Mouse (Mus musculus): ENCODE measurements at regions not wholly inside any gene's neighbourhood (a gene's known extent, or its start where the extent isn't known, plus 50 kb on each side); places are given as distances from the start of the nearest gene placed in this dataset.
A peak's percentile ranks its signal among the peaks of the same experiment; 100 is the strongest.

DNA sequence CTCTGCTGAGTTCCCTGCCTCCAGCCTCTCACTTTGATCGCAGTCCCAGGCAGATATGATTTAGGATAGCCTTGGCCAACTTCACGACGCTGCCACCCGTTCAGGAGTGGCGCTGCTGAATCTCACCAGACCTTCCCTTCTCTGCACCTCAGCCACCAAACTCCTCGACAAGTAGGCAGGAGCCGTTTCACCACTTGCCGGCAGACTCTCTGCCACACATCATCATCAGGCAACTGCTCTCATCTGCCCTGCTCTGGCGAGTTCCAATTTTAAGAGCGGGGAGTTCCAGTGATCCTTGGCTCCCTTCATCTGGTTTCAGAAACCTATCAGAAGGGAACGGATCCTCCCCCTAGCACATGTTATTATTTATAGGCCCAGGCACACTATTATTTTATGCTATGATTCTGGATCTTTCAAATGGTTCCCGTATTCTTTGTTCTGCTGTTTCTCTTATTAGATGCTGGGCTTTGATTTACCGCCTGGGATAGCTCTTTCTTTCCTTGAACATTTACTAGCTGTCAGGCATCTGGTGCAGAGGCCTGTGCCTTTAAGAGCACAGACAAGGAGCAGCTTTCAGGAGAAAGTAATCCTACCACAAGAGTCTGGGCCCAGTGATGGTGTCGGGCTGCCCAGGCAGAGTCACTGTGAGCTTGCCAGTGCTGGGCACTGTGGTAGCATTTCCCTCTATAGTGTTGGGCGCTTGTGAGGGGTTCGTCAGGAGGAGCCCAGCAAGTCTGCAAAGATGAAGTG, 722.3 kb downstream of the Vrk1 start:
- Histone ChIP-seq H3K27me3 (no peaks in the 10 kb centered on the region), H3K4me3 (replicated peaks) (no peak overlapping the region), H3K4me2 (no peak overlapping the region), H3K36me3 (replicated peaks) (no peaks in the 10 kb centered on the region), H3K4me1 (no peaks in the 10 kb centered on the region), H3K9ac (no peak overlapping the region), H3K27ac (no peak overlapping the region), H3K9me3 (no peaks in the 10 kb centered on the region)
- WGBS, result 79% methylated on average over 16 of the region's 16 CpGs
- ATAC-seq (ENCODE audit: low FRiP score), result no peak

DNA sequence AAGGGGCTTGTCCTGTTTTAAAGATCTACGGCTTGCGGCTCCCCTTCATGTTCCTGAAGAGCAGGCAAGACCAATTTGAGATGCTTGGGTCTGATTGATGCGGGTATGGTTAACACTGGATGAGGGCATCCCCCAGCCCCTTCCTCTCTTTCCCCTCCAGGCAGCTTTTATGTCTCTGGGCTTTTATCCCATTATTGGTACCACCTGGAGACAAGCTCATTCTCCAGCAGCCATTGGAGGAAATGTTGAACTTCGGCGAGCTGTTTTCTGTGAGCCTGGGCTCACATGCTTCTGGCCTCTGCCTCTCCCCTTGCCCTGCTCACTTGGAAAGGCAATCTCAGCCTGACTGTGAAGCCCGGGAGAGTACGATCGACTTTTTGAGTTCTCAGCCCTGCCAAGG, 738.7 kb downstream of the Vrk1 start:
- ATAC-seq (ENCODE audit: low FRiP score), result no peak
- H3K4me3 ChIP-seq (replicated peaks), result no peak overlapping the region
- H3K4me1 ChIP-seq, result no peaks in the 10 kb centered on the region
- H3K27ac ChIP-seq, result no peak overlapping the region
- no peak overlapping the region for H3K4me2 ChIP-seq
- no peaks in the 10 kb centered on the region for H3K36me3 ChIP-seq (replicated peaks)
- no peaks in the 10 kb centered on the region for H3K9me3 ChIP-seq
- H3K9ac ChIP-seq, result no peak overlapping the region
- H3K27me3 ChIP-seq, result no peaks in the 10 kb centered on the region
- WGBS, result 81% methylated on average over 8 of the region's 8 CpGs

- no peak overlapping the region for H3K9ac ChIP-seq
- no peaks in the 10 kb centered on the region for H3K36me3 ChIP-seq (replicated peaks)
- no peaks in the 10 kb centered on the region for H3K9me3 ChIP-seq
- no peak overlapping the region for H3K27ac ChIP-seq
- H3K4me2 ChIP-seq, result no peak overlapping the region
- no peak overlapping the region for H3K4me3 ChIP-seq (replicated peaks)
- WGBS, result 85% methylated on average over 7 of the region's 7 CpGs
- H3K4me1 ChIP-seq, result no peaks in the 10 kb centered on the region
- no peak for ATAC-seq (ENCODE audit: low FRiP score)
- H3K27me3 ChIP-seq, result no peaks in the 10 kb centered on the region
Measured at GRCm38 (mm10) chr12:106763552-106763951, 724.9 kb upstream of the 3110018I06Rik start.

- 86% methylated on average over 7 of the region's 7 CpGs for WGBS
- H3K9ac ChIP-seq, result no peak overlapping the region
- H3K4me2 ChIP-seq, result no peak overlapping the region
- H3K27me3 ChIP-seq, result no peaks in the 10 kb centered on the region
- H3K4me1 ChIP-seq, result no peaks in the 10 kb centered on the region
- no peak for ATAC-seq (ENCODE audit: low FRiP score)
- H3K27ac ChIP-seq, result no peak overlapping the region
- no peak overlapping the region for H3K4me3 ChIP-seq (replicated peaks)
- H3K9me3 ChIP-seq, result no peaks in the 10 kb centered on the region
- no peaks in the 10 kb centered on the region for H3K36me3 ChIP-seq (replicated peaks)
Measured at GRCm38 (mm10) chr12:106764516-106764915, 723.9 kb upstream of the 3110018I06Rik start.

GRCm38 (mm10) chr12:106773536-106773935, 714.9 kb upstream of the 3110018I06Rik start:
- no peak for ATAC-seq (ENCODE audit: low FRiP score)
- 56% methylated on average over 4 of the region's 4 CpGs for WGBS
- no peak overlapping the region for H3K27ac ChIP-seq

DNA sequence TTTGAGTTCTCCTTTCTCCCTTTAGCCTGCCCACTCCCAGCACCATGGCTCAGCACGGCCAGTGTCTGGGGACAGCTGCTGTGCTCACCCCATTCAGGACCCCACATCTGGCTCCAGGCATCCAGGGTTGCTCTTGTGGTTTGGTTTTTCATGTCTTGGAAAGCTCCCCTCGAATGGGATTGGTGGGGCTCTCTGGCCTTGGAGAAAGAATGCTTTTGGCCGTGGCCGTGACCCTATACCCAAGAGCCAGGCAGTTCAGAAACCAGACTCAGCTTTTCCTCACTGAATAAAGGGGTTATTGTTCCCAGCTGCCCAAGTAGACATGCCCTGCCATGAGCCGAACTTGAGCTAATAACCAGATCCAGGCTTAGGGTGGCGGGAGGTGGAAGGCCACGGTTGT, 691.8 kb upstream of the 3110018I06Rik start:
- no peaks in the 10 kb centered on the region for H3K4me1 ChIP-seq
- H3K4me3 ChIP-seq (replicated peaks), result no peak overlapping the region
- H3K9ac ChIP-seq, result no peak overlapping the region
- H3K9me3 ChIP-seq, result 0 out of 2 replicates have a peak, but pooled peaks cover 2% of the 10 kb centered on the region
- H3K27me3 ChIP-seq, result no peaks in the 10 kb centered on the region
- H3K36me3 ChIP-seq (replicated peaks), result no peaks in the 10 kb centered on the region
- WGBS, result 76% methylated on average over 7 of the region's 7 CpGs
- no peak overlapping the region for H3K4me2 ChIP-seq
- no peak for ATAC-seq (ENCODE audit: low FRiP score)
- no peak overlapping the region for H3K27ac ChIP-seq

More at GRCm38 (mm10) chr12:106773536-106773935, 714.9 kb upstream of the 3110018I06Rik start:
- no peak overlapping the region for H3K9ac ChIP-seq
- H3K4me3 ChIP-seq (replicated peaks), result no peak overlapping the region
- H3K9me3 ChIP-seq, result no peaks in the 10 kb centered on the region
- H3K36me3 ChIP-seq (replicated peaks), result no peaks in the 10 kb centered on the region
- H3K4me1 ChIP-seq, result no peaks in the 10 kb centered on the region
- H3K27me3 ChIP-seq, result no peaks in the 10 kb centered on the region
- H3K4me2 ChIP-seq, result no peak overlapping the region

- no peak overlapping the region for H3K4me3 ChIP-seq (replicated peaks)
- no peaks in the 10 kb centered on the region for H3K9me3 ChIP-seq
- H3K36me3 ChIP-seq (replicated peaks), result no peaks in the 10 kb centered on the region
- no peak for ATAC-seq (ENCODE audit: low FRiP score)
- H3K9ac ChIP-seq, result no peak overlapping the region
- H3K4me2 ChIP-seq, result no peak overlapping the region
- H3K27me3 ChIP-seq, result no peaks in the 10 kb centered on the region
- no peaks in the 10 kb centered on the region; the same call in 1 of the 2 replicates for H3K4me1 ChIP-seq
- no peak overlapping the region for H3K27ac ChIP-seq
- whole genome bisulfite sequencing, result 86% methylated on average over 6 of the region's 6 CpGs
Measured at GRCm38 (mm10) chr12:106819736-106820135, 668.7 kb upstream of the 3110018I06Rik start.

DNA sequence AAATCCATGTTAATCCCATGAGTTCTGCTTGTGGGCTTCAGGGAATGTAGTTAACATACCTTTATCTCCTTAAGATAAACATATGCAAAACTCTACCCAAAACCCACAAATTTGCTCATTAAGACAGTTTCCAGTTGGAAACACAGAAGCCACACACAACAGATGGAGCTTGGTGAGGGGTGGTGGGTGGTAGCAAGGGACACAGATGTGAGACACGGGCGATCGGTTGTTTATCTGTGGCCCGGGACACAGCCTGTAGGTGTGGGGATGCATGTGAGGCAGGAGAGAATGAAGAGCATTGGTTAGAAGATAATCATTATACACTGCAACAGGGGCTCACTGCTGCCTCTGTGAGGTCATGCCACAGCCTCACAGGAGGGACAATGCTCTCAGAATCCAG, 666.1 kb upstream of the 3110018I06Rik start:
- Histone ChIP-seq H3K4me3 (replicated peaks) (no peak overlapping the region), H3K27ac (no peak overlapping the region), H3K9me3 (no peaks in the 10 kb centered on the region), H3K36me3 (replicated peaks) (no peaks in the 10 kb centered on the region), H3K4me1 (peaks cover 4% of the 10 kb centered on the region; the same call in 1 of the 2 replicates), H3K4me2 (no peak overlapping the region), H3K9ac (no peak overlapping the region), H3K27me3 (no peaks in the 10 kb centered on the region)
- ATAC-seq (ENCODE audit: low FRiP score), result no peak
- 87% methylated on average over 4 of the region's 4 CpGs for whole genome bisulfite sequencing

DNA sequence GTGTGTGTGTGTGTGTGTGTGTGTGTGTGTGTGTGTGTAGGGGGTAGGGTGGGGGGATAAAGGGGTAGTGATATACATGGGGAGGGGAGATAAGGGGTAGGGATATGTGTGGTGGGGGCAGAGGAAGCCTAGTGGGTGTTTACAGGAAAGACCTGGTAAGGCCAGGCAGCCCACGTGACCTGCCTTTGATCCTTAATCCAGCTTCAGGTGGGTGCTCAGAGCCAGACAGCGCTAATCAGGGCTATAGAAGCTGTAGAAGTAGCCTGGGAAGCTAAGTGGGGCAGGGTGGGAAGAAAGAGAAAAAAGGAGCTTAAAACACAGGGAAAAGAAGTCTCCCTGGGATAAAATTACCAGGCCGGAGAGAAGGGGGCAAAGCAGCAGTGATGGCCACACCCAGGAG, 659.9 kb upstream of the 3110018I06Rik start:
- Histone ChIP-seq H3K4me2 (no peak overlapping the region), H3K27me3 (peaks cover 6% of the 10 kb centered on the region; the same call in 1 of the 2 replicates), H3K9ac (no peak overlapping the region), H3K9me3 (no peaks in the 10 kb centered on the region), H3K36me3 (replicated peaks) (no peaks in the 10 kb centered on the region), H3K4me3 (replicated peaks) (no peak overlapping the region), H3K4me1 (peaks cover 23% of the 10 kb centered on the region), H3K27ac (no peak overlapping the region)
- WGBS, result 23% methylated on average over 3 of the region's 3 CpGs
- no peak for ATAC-seq (ENCODE audit: low FRiP score)

DNA sequence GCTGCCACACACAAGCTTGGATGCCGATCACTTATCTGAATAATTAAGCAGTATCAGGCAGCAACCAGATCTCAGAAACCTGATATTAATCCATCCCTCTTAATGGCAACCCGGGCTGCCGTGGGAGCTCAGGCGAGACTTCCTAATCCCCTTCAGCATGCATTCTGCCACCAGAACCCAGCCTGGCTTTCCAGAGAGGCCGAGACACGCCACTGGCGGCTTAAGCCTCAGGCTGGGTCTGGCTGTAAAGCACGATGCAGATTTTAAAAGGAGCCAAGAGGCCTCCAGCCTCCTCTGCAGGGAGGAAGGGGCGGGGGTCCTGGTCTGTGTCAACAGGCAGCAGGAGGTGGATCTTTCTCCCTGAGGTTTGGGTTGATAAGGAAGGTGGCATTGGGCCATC, 659.1 kb upstream of the 3110018I06Rik start:
- Histone ChIP-seq H3K9ac (no peak overlapping the region), H3K27me3 (peaks cover 6% of the 10 kb centered on the region; the same call in 1 of the 2 replicates), H3K4me2 (no peak overlapping the region), H3K36me3 (replicated peaks) (no peaks in the 10 kb centered on the region), H3K9me3 (no peaks in the 10 kb centered on the region), H3K27ac (no peak overlapping the region), H3K4me1 (peaks cover 23% of the 10 kb centered on the region), H3K4me3 (replicated peaks) (no peak overlapping the region)
- 0 out of 2 replicates have a peak, but pooled peaks have one; percentile 37 for ATAC-seq (ENCODE audit: low FRiP score)
- WGBS, result 6% methylated on average over 9 of the region's 9 CpGs

DNA sequence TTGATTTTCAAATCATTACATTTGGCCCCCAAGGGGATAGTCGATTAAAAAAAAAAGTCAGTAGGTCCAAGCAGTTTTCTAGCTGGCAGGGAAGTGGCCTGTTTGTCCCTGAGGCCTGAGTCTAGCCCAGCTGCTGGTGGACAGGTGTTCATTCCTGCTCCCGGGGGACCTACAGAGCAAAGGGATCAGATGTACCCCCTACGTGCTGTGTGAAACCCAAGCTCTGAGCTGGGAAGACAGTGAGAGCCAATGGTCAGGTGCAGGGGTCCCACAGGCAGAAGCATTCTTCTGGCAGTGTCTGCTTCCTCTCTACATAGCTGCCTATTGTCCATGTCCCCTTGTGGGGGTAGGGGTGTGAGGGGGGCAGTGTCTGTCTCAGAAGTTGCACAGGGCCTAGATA, 653.2 kb upstream of the 3110018I06Rik start:
- Histone ChIP-seq H3K4me3 (replicated peaks) (no peak overlapping the region), H3K36me3 (replicated peaks) (no peaks in the 10 kb centered on the region), H3K9ac (no peak overlapping the region), H3K27me3 (no peaks in the 10 kb centered on the region), H3K4me1 (peaks cover 14% of the 10 kb centered on the region), H3K4me2 (no peak overlapping the region), H3K27ac (no peak overlapping the region), H3K9me3 (0 out of 2 replicates have a peak, but pooled peaks cover 4% of the 10 kb centered on the region)
- no peak for ATAC-seq (ENCODE audit: low FRiP score)
- WGBS, result 66% methylated on average over 3 of the region's 3 CpGs

GRCm38 (mm10) chr12:106839618-106840017, 648.8 kb upstream of the 3110018I06Rik start:
- peak; percentile 68 for ATAC-seq (ENCODE audit: low FRiP score)
- Histone ChIP-seq H3K4me3 (replicated peaks) (no peak overlapping the region), H3K36me3 (replicated peaks) (no peaks in the 10 kb centered on the region), H3K4me1 (peaks cover 34% of the 10 kb centered on the region), H3K27ac (peak overlapping the region; percentile 71), H3K9ac (no peak overlapping the region), H3K27me3 (no peaks in the 10 kb centered on the region), H3K9me3 (0 out of 2 replicates have a peak, but pooled peaks cover 4% of the 10 kb centered on the region), H3K4me2 (peak overlapping the region; percentile 3; the same call in 1 of the 2 replicates)
- WGBS, result 12% methylated on average over 5 of the region's 5 CpGs

- Histone ChIP-seq H3K4me1 (peaks cover 34% of the 10 kb centered on the region), H3K27me3 (no peaks in the 10 kb centered on the region), H3K4me2 (peak overlapping the region; percentile 3; the same call in 1 of the 2 replicates), H3K9me3 (0 out of 2 replicates have a peak, but pooled peaks cover 4% of the 10 kb centered on the region), H3K9ac (no peak overlapping the region), H3K36me3 (replicated peaks) (no peaks in the 10 kb centered on the region), H3K4me3 (replicated peaks) (no peak overlapping the region), H3K27ac (peak overlapping the region; percentile 71)
- 16% methylated on average over 9 of the region's 9 CpGs for WGBS
- ATAC-seq (ENCODE audit: low FRiP score), result peak; percentile 51; the same call in 1 of the 2 replicates
Measured at GRCm38 (mm10) chr12:106840150-106840651, 648.2 kb upstream of the 3110018I06Rik start.

All from forebrain, embryonic 12.5 days (tissue).